Mouse (Mus musculus) forebrain, embryonic 13.5 days (tissue): ENCODE measurements around the gene Fgfr4. TPM values are rescaled to one million over a fixed set of nuclear protein-coding genes. Genes with fewer than 3 reads are reported as not detected.

Experiments used
- ATAC-seq: fragments of 200-750 bp; cut with Nextera tagmentation; 2 replicates; pipeline ENCODE4 v1.8.0; 2017
- H3K27ac ChIP-seq: fragments of 300-500 bp; sonication (generic); 2 replicates; pipeline ENCODE4 v1.5.1; 2015; ENCODE audit warnings: inconsistent platforms, mild to moderate bottlenecking, moderate library complexity
- H3K27me3 ChIP-seq: fragments of 300-500 bp; sonication (generic); 2 replicates; pipeline ENCODE4 v1.6.1; 2015; ENCODE audit warnings: mild to moderate bottlenecking, inconsistent platforms
- H3K36me3 ChIP-seq: fragments of 300-500 bp; sonication (generic); 2 replicates; pipeline ENCODE4 v1.6.1; 2015; ENCODE audit warnings: mild to moderate bottlenecking, inconsistent platforms; ENCODE audit not compliant: poor library complexity, severe bottlenecking
- H3K4me1 ChIP-seq: fragments of 300-500 bp; sonication (generic); 2 replicates; pipeline ENCODE4 v1.6.1; 2015; ENCODE audit warnings: inconsistent platforms
- H3K4me2 ChIP-seq: fragments of 300-500 bp; sonication (generic); 2 replicates; pipeline ENCODE4 v1.6.1; 2015; ENCODE audit warnings: inconsistent platforms, mild to moderate bottlenecking, moderate library complexity
- H3K4me3 ChIP-seq: fragments of 300-500 bp; sonication (generic); 2 replicates; pipeline ENCODE4 v1.5.1; 2015; ENCODE audit warnings: mild to moderate bottlenecking, inconsistent platforms
- H3K9ac ChIP-seq: fragments of 300-500 bp; sonication (generic); 2 replicates; pipeline ENCODE4 v1.6.1; 2015; ENCODE audit warnings: mild to moderate bottlenecking, inconsistent platforms
- H3K9me3 ChIP-seq: fragments of 300-500 bp; sonication (generic); replicated peaks from 2 replicates; pipeline ENCODE4 v1.6.1; 2016; ENCODE audit warnings: inconsistent platforms
- WGBS: fragments of 180-500 bp; shearing (Covaris S2); methylation state at CpG from one replicate; pipeline ENCODE4 v1.1.7; 2015; 5-methylcytosine and 5-hydroxymethylcytosine counted together
- polyA plus RNA-seq: library from polyadenylated mRNA; unstranded; fragments of >200 nt; fragmentation: Nextera tagmentation; extraction: Ambion mirVana; gene quantifications from 2 replicates; pipeline ENCODE4 v1.2.1, GENCODE M21; 2015

The Fgfr4 gene
- polyA plus RNA-seq, 1 experiment from 2014 or later: 0.48 TPM

GRCm38 (mm10) chr13:55153951-55154350, 1.5 kb downstream of the Fgfr4 start:
- H3K4me1 ChIP-seq: peaks cover 10% of the 10 kb centered on the region
- 89% methylated on average over 5 of the region's 5 CpGs for WGBS
- no peak for ATAC-seq
- no peaks in the 10 kb centered on the region for H3K36me3 ChIP-seq
- no peak overlapping the region for H3K4me3 ChIP-seq
- H3K27ac ChIP-seq: no peak overlapping the region
- no peak overlapping the region for H3K4me2 ChIP-seq
- H3K27me3 ChIP-seq: peaks cover 36% of the 10 kb centered on the region
- no peaks in the 10 kb centered on the region for H3K9me3 ChIP-seq
- no peak overlapping the region for H3K9ac ChIP-seq

- Histone ChIP-seq H3K27ac (no peak overlapping the region), H3K9me3 (no peaks in the 10 kb centered on the region), H3K27me3 (no peaks in the 10 kb centered on the region), H3K9ac (no peak overlapping the region), H3K4me1 (no peaks in the 10 kb centered on the region), H3K36me3 (no peaks in the 10 kb centered on the region), H3K4me3 (no peak overlapping the region), H3K4me2 (no peak overlapping the region)
- ATAC-seq: no peak
- WGBS: 68% methylated on average over 7 of the region's 7 CpGs
Observed at GRCm38 (mm10) chr13:55162365-55162764, 9.9 kb downstream of the Fgfr4 start.

GRCm38 (mm10) chr13:55163553-55163952, 11.1 kb downstream of the Fgfr4 start:
- Histone ChIP-seq H3K4me2 (no peak overlapping the region), H3K27me3 (no peaks in the 10 kb centered on the region), H3K9me3 (no peaks in the 10 kb centered on the region), H3K4me1 (peaks cover under 1% of the 10 kb centered on the region; the same call in 1 of the 2 replicates), H3K27ac (no peak overlapping the region), H3K36me3 (no peaks in the 10 kb centered on the region), H3K4me3 (no peak overlapping the region), H3K9ac (no peak overlapping the region)
- ATAC-seq: no peak
- WGBS: 67% methylated on average over 5 of the region's 5 CpGs

- ATAC-seq: no peak
- Histone ChIP-seq H3K27me3 (no peaks in the 10 kb centered on the region), H3K4me1 (peaks cover 10% of the 10 kb centered on the region), H3K4me2 (no peak overlapping the region), H3K9ac (no peak overlapping the region), H3K4me3 (no peak overlapping the region), H3K9me3 (0 out of 2 replicates have a peak, but pooled peaks cover 3% of the 10 kb centered on the region), H3K27ac (no peak overlapping the region), H3K36me3 (no peaks in the 10 kb centered on the region)
- 90% methylated on average over 16 of the region's 16 CpGs for WGBS
Observed at GRCm38 (mm10) chr13:55165831-55166339, 13.4 kb downstream of the Fgfr4 start.

- no peak overlapping the region for H3K27ac ChIP-seq
- peaks cover 21% of the 10 kb centered on the region for H3K4me1 ChIP-seq
- H3K9me3 ChIP-seq: 0 out of 2 replicates have a peak, but pooled peaks cover 3% of the 10 kb centered on the region
- 86% methylated on average over 32 of the region's 32 CpGs for WGBS
- H3K9ac ChIP-seq: no peak overlapping the region
- H3K4me3 ChIP-seq: no peak overlapping the region
- no peak for ATAC-seq
- no peaks in the 10 kb centered on the region for H3K27me3 ChIP-seq
- H3K36me3 ChIP-seq: no peaks in the 10 kb centered on the region
- no peak overlapping the region for H3K4me2 ChIP-seq
Observed at GRCm38 (mm10) chr13:55166806-55167725, 14.6 kb downstream of the Fgfr4 start.

- no peaks in the 10 kb centered on the region for H3K36me3 ChIP-seq
- no peak overlapping the region for H3K9ac ChIP-seq
- no peak for ATAC-seq
- no peak overlapping the region for H3K4me3 ChIP-seq
- 81% methylated on average over 11 of the region's 11 CpGs for WGBS
- peaks cover 26% of the 10 kb centered on the region for H3K4me1 ChIP-seq
- H3K9me3 ChIP-seq: 0 out of 2 replicates have a peak, but pooled peaks cover 3% of the 10 kb centered on the region
- H3K4me2 ChIP-seq: no peak overlapping the region
- H3K27me3 ChIP-seq: no peaks in the 10 kb centered on the region
- H3K27ac ChIP-seq: no peak overlapping the region
Observed at GRCm38 (mm10) chr13:55167798-55168197, 15.4 kb downstream of the Fgfr4 start.

GRCm38 (mm10) chr13:55168255-55168654, 15.8 kb downstream of the Fgfr4 start:
- H3K4me3 ChIP-seq: no peak overlapping the region
- H3K4me2 ChIP-seq: no peak overlapping the region
- H3K9ac ChIP-seq: no peak overlapping the region
- no peaks in the 10 kb centered on the region for H3K27me3 ChIP-seq
- H3K4me1 ChIP-seq: peaks cover 26% of the 10 kb centered on the region
- ATAC-seq: no peak
- H3K9me3 ChIP-seq: 0 out of 2 replicates have a peak, but pooled peaks cover 3% of the 10 kb centered on the region
- 97% methylated on average over 5 of the region's 5 CpGs for WGBS
- 0 out of 2 replicates have a peak overlapping the region, but pooled peaks have one; percentile 25 for H3K27ac ChIP-seq
- no peaks in the 10 kb centered on the region for H3K36me3 ChIP-seq

GRCm38 (mm10) chr13:55168958-55169369, 16.5 kb downstream of the Fgfr4 start:
- Histone ChIP-seq H3K36me3 (no peaks in the 10 kb centered on the region), H3K4me1 (peaks cover 26% of the 10 kb centered on the region), H3K27ac (peak overlapping the region; percentile 59), H3K9ac (no peak overlapping the region), H3K4me3 (no peak overlapping the region), H3K9me3 (0 out of 2 replicates have a peak, but pooled peaks cover 3% of the 10 kb centered on the region), H3K27me3 (no peaks in the 10 kb centered on the region), H3K4me2 (no peak overlapping the region)
- peak; percentile 72 for ATAC-seq
- WGBS: 69% methylated on average over 13 of the region's 13 CpGs

GRCm38 (mm10) chr13:55171517-55172335, 19.3 kb downstream of the Fgfr4 start:
- Histone ChIP-seq H3K27me3 (no peaks in the 10 kb centered on the region), H3K36me3 (no peaks in the 10 kb centered on the region), H3K27ac (peak overlapping the region; percentile 82), H3K4me2 (peak overlapping the region; percentile 48), H3K4me3 (peak overlapping the region; percentile 10; the same call in 1 of the 2 replicates), H3K4me1 (peaks cover 26% of the 10 kb centered on the region), H3K9me3 (0 out of 2 replicates have a peak, but pooled peaks cover 3% of the 10 kb centered on the region), H3K9ac (peak overlapping the region; percentile 34)
- peak; percentile 85 for ATAC-seq
- 14% methylated on average over 26 of the region's 26 CpGs for WGBS

GRCm38 (mm10) chr13:55172336-55172770, 19.9 kb downstream of the Fgfr4 start:
- H3K4me3 ChIP-seq: no peak overlapping the region
- no peak for ATAC-seq
- H3K9me3 ChIP-seq: 0 out of 2 replicates have a peak, but pooled peaks cover 3% of the 10 kb centered on the region
- no peaks in the 10 kb centered on the region for H3K27me3 ChIP-seq
- peak overlapping the region; percentile 48; the same call in 1 of the 2 replicates for H3K4me2 ChIP-seq
- H3K27ac ChIP-seq: peak overlapping the region; percentile 82; the same call in 1 of the 2 replicates
- WGBS: 42% methylated on average over 7 of the region's 7 CpGs
- no peak overlapping the region for H3K9ac ChIP-seq
- H3K36me3 ChIP-seq: no peaks in the 10 kb centered on the region
- peaks cover 26% of the 10 kb centered on the region for H3K4me1 ChIP-seq

GRCm38 (mm10) chr13:55174347-55174746, 21.9 kb downstream of the Fgfr4 start:
- ATAC-seq: no peak
- H3K4me1 ChIP-seq: peaks cover 17% of the 10 kb centered on the region
- no peaks in the 10 kb centered on the region for H3K36me3 ChIP-seq
- H3K9me3 ChIP-seq: 0 out of 2 replicates have a peak, but pooled peaks cover 3% of the 10 kb centered on the region
- no peak overlapping the region for H3K9ac ChIP-seq
- no peaks in the 10 kb centered on the region for H3K27me3 ChIP-seq
- no peak overlapping the region for H3K4me2 ChIP-seq
- no peak overlapping the region for H3K4me3 ChIP-seq
- WGBS: 72% methylated on average over 11 of the region's 11 CpGs
- no peak overlapping the region for H3K27ac ChIP-seq
